27 mouse cellular contexts compared by ENCODE assay signal in genomic region chr1:178552898-178553284, GRCm38 (mm10). TPM values are rescaled to one million over a fixed set of nuclear protein-coding genes. Genes with fewer than 3 reads are reported as not detected.
DNase-seq lines count a peak whose midpoint lies in the region; ATAC-seq and TF ChIP-seq lines count a peak whose summit lies in the region.
"Had no signal": no experiment of that assay in that cellular context is flagged by ENCODE, and none has a peak within 500 bp of the region (broad histone marks: within the 10 kb centered on the region; RNA-seq: fewer than 3 reads in every experiment).

No protein-coding gene starts in this region.

- intact Hi-C loops in heart, postnatal 10 days (cut with DNase I): no loop called here

- TF ChIP-seq CTCF in lung, embryonic 14.5 days (IDR thresholded peaks at IDR 0.05; ENCODE audit: low read depth): no peak
- no peak for TF ChIP-seq CTCF in lung, adult 2 months (IDR thresholded peaks at IDR 0.05; ENCODE audit: insufficient read depth, low read length)

- no peak overlapping the region for H3K4me3 ChIP-seq in forebrain, embryonic 10.5 days
- no peak overlapping the region for H3K4me3 ChIP-seq in forebrain, embryonic 12.5 days (replicated peaks)
- no peak overlapping the region for H3K4me3 ChIP-seq in lung, embryonic 14.5 days (ENCODE audit: low read depth, low read length)
- H3K4me3 ChIP-seq in lung, adult 2 months (replicated peaks; ENCODE audit: extremely low read depth, low read depth, low read length): no peak overlapping the region
- H3K4me3 ChIP-seq: heart, adult 2 months; hindbrain, embryonic 15.5 days; intestine, embryonic 15.5 days; liver, embryonic 15.5 days; neural tube, embryonic 15.5 days; stomach, embryonic 15.5 days had no signal

- H3K4me1 ChIP-seq in forebrain, embryonic 10.5 days: peaks cover 20% of the 10 kb centered on the region
- H3K4me1 ChIP-seq in forebrain, embryonic 12.5 days: peaks cover 15% of the 10 kb centered on the region
- no peaks in the 10 kb centered on the region for H3K4me1 ChIP-seq in lung, embryonic 14.5 days (ENCODE audit: insufficient read depth)
- no peaks in the 10 kb centered on the region for H3K4me1 ChIP-seq in lung, adult 2 months (ENCODE audit: control insufficient read depth, insufficient read depth, low read length)
- H3K4me1 ChIP-seq: intestine, embryonic 15.5 days; liver, embryonic 15.5 days; stomach, embryonic 15.5 days had no signal

- DNase-seq in forebrain, embryonic 10.5 days (ENCODE audit: extremely low spot score, low spot score): no peak
- DNase-seq in lung, embryonic 14.5 days: peak; percentile 28
- DNase-seq in lung, adult 2 months: no peak
- peak; percentile 32 for DNase-seq in heart, postnatal 10 days
- DNase-seq in layer of hippocampus, adult 8-10 months (ENCODE audit: low spot score in 2 of 2): no peak
- DNase-seq in testis, postnatal 14 days (ENCODE audit: low spot score): no peak
- DNase-seq in lung, postnatal 36 days: no peak
- DNase-seq: adrenal gland, postnatal 14 days; cerebellum, adult 2 months; cerebellum, postnatal 25 days; forebrain, postnatal 0 days; gastrocnemius, postnatal 25 days; kidney, adult 8-10 months; kidney, postnatal 10 days; liver; right cerebral cortex, adult 18-20 months; thymus, adult 2 months had no signal

- no peak overlapping the region for H3K9ac ChIP-seq in forebrain, embryonic 12.5 days
- H3K9ac ChIP-seq in lung, embryonic 14.5 days: no peak overlapping the region
- H3K9ac ChIP-seq: forebrain, postnatal 0 days; hindbrain, embryonic 15.5 days; intestine, embryonic 15.5 days; liver, embryonic 15.5 days; neural tube, embryonic 15.5 days; stomach, embryonic 15.5 days had no signal

- H3K27me3 ChIP-seq in forebrain, embryonic 10.5 days (ENCODE audit: poor library complexity, severe bottlenecking): no peaks in the 10 kb centered on the region
- H3K27me3 ChIP-seq in forebrain, embryonic 12.5 days: no peaks in the 10 kb centered on the region
- no peaks in the 10 kb centered on the region for H3K27me3 ChIP-seq in lung, embryonic 14.5 days (ENCODE audit: insufficient read depth, low read length)
- H3K27me3 ChIP-seq: hindbrain, embryonic 15.5 days; intestine, embryonic 15.5 days; liver, embryonic 15.5 days; neural tube, embryonic 15.5 days; stomach, embryonic 15.5 days had no signal

- H3K9me3 ChIP-seq in forebrain, embryonic 10.5 days: no peaks in the 10 kb centered on the region
- H3K9me3 ChIP-seq in forebrain, embryonic 12.5 days: no peaks in the 10 kb centered on the region
- H3K9me3 ChIP-seq in lung, embryonic 14.5 days (ENCODE audit: low read depth, low read length): no peaks in the 10 kb centered on the region
- H3K9me3 ChIP-seq: hindbrain, embryonic 15.5 days; intestine, embryonic 15.5 days; liver, embryonic 15.5 days; neural tube, embryonic 15.5 days; stomach, embryonic 15.5 days had no signal

- no peak for ATAC-seq in forebrain, embryonic 12.5 days (ENCODE audit: low FRiP score)
- ATAC-seq in lung, embryonic 14.5 days (ENCODE audit: insufficient read depth): 0 out of 2 replicates have a peak, but pooled peaks have one; percentile 54
- ATAC-seq: CD4-positive, CD25-positive, alpha-beta regulatory T cell, adult 4 months; forebrain, postnatal 0 days; intestine, embryonic 15.5 days; lung, postnatal 0 days had no signal

- H3K27ac ChIP-seq in forebrain, embryonic 10.5 days: 0 out of 2 replicates have a peak overlapping the region, but pooled peaks have one; percentile 11
- no peak overlapping the region for H3K27ac ChIP-seq in forebrain, embryonic 12.5 days
- H3K27ac ChIP-seq in lung, embryonic 14.5 days (ENCODE audit: low read depth): no peak overlapping the region
- H3K27ac ChIP-seq: heart, adult 2 months; hindbrain, embryonic 15.5 days; intestine, embryonic 15.5 days; liver, embryonic 15.5 days; neural tube, embryonic 15.5 days; stomach, embryonic 15.5 days had no signal

- H3K4me2 ChIP-seq in forebrain, embryonic 12.5 days: no peak overlapping the region
- H3K4me2 ChIP-seq in lung, embryonic 14.5 days: no peak overlapping the region
- H3K4me2 ChIP-seq: hindbrain, embryonic 15.5 days; intestine, embryonic 15.5 days; liver, embryonic 15.5 days; midbrain, embryonic 11.5 days; neural tube, embryonic 15.5 days; stomach, embryonic 15.5 days had no signal

- H3K36me3 ChIP-seq in forebrain, embryonic 10.5 days (replicated peaks): no peaks in the 10 kb centered on the region
- H3K36me3 ChIP-seq in forebrain, embryonic 12.5 days (replicated peaks): no peaks in the 10 kb centered on the region
- no peaks in the 10 kb centered on the region for H3K36me3 ChIP-seq in lung, embryonic 14.5 days (ENCODE audit: insufficient read depth)
- H3K36me3 ChIP-seq: hindbrain, embryonic 15.5 days; intestine, embryonic 15.5 days; liver, embryonic 15.5 days; neural tube, embryonic 15.5 days; stomach, embryonic 15.5 days had no signal

- no peak for TF ChIP-seq POLR2A in lung, adult 2 months (IDR thresholded peaks at IDR 0.05; ENCODE audit: borderline replicate concordance, extremely low read depth, low read depth, low read length)

- 70% methylated on average over 10 of the region's 10 CpGs for WGBS in forebrain, embryonic 10.5 days
- WGBS in forebrain, embryonic 12.5 days: 63% methylated on average over 10 of the region's 10 CpGs
- 48% methylated on average over 10 of the region's 10 CpGs for WGBS in lung, embryonic 14.5 days
- WGBS in lung, adult 2 months: 65% methylated on average over 10 of the region's 10 CpGs

RNA-seq across cellular contexts. Expression of gene Kif26b, which starts 24.0 kb away (rescaled TPM):
- polyA plus RNA-seq in forebrain, embryonic 10.5 days (2016; fragmentation: Nextera tagmentation; extraction: Ambion mirVana): 4.6 and 4.7 TPM in 2 replicates
- polyA plus RNA-seq in forebrain, embryonic 12.5 days (2016; fragmentation: Nextera tagmentation; extraction: Ambion mirVana): 6.9 and 7.0 TPM in 2 replicates
- 1.5 and 2.2 TPM in 2 replicates for polyA plus RNA-seq in lung, embryonic 14.5 days (2014; fragmentation: Nextera tagmentation; extraction: Ambion mirVana)
- polyA plus RNA-seq in lung, adult 2 months (2012; rRNA removed): 2.0 and 3.6 TPM in 2 replicates
- total RNA-seq in heart, postnatal 10 days (2021): 10 to 100 TPM; 10.9 to 12.9 TPM
- total RNA-seq in layer of hippocampus, adult 8-10 months (2022): 10 to 100 TPM; 14.4 to 21.3 (median 17.9) TPM

Comparison
In these comparisons a context has a peak if more than half of its experiments do, and no peak if none do; other contexts are left out.
1. DNase-seq: peak in lung, embryonic 14.5 days (single experiment) and heart, postnatal 10 days (2 of 2); none in forebrain, embryonic 10.5 days (single experiment), lung, adult 2 months (single experiment), layer of hippocampus, adult 8-10 months (0 of 2), testis, postnatal 14 days (single experiment) and lung, postnatal 36 days (single experiment).